Mouse (Mus musculus) cortical plate, adult 2 months (tissue): ENCODE results near the gene Hoxc6.

Experiments used
- CTCF ChIP-seq: fragments of 200-500 bp; IDR thresholded peaks from 2 replicates; pipeline ENCODE4 v1.5.1; 2011; ENCODE audit warnings: mild to moderate bottlenecking, control low read depth, low read length; ENCODE audit not compliant: insufficient read depth; ENCODE audit errors: extremely low read depth
- POLR2A ChIP-seq: fragments of 200-500 bp; IDR thresholded peaks from 2 replicates; pipeline ENCODE4 v1.6.1; 2011; ENCODE audit warnings: mild to moderate bottlenecking, low read length, control low read depth; ENCODE audit not compliant: insufficient read depth; ENCODE audit errors: extremely low read depth

GRCm38 (mm10) chr15:102956906-102957305, 41.2 kb upstream of the Hoxc6 start:
- no peak for TF ChIP-seq CTCF
- TF ChIP-seq POLR2A: no peak
